Mouse (Mus musculus) spleen, adult 2 months (tissue): ENCODE measurements around the gene Klhl26.

ENCODE experiments used
- CTCF ChIP-seq: fragments of 200-500 bp; IDR thresholded peaks from 2 replicates; pipeline ENCODE4 v1.5.1; 2011; ENCODE audit warnings: mild to moderate bottlenecking, inconsistent platforms; ENCODE audit not compliant: insufficient read depth, insufficient read length, insufficient replicate concordance; ENCODE audit errors: extremely low read depth
- POLR2A ChIP-seq: fragments of 200-500 bp; IDR thresholded peaks from 2 replicates; pipeline ENCODE4 v1.6.1; 2011; ENCODE audit warnings: low read depth, low read length, inconsistent platforms

DNA sequence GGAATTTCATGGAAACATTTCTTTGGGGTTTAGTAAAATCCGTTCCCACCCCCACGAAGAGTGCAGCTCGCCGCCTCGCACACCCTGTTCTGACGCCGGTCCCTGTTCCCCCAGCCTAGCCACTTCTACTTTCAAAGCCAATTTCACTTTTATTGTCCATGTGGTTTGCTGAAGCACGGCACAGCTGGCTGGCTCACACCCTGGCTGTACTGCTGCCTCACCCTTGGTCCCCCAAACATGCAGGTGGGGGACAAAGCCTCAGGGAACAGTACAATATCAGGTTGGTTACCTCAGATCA, 14.3 kb downstream of the Klhl26 start:
- TF ChIP-seq CTCF, result no peak
- no peak for TF ChIP-seq POLR2A
